Mouse (Mus musculus) hindlimb bud, embryonic 11.5 days (tissue): ENCODE data around the gene Dedd2.

Source experiments
- DNase-seq: peaks from one replicate; pipeline ENCODE4 v3.0.0-alpha.2; 2012; ENCODE audit warnings: low read depth, low spot score; ENCODE audit errors: extremely low spot score

Dedd2 gene

GRCm38 (mm10) chr7:25179606-25180161, 40.7 kb downstream of the Dedd2 start, which contains the start of gene Pou2f2:
TSS of gene Pou2f2 (minus strand) at chr7:25179726.
- no peak for DNase-seq

GRCm38 (mm10) chr7:25178787-25179605, 41.4 kb downstream of the Dedd2 start:
- no peak for DNase-seq

- no peak for DNase-seq
Measured at GRCm38 (mm10) chr7:25178317-25178716, 42.1 kb downstream of the Dedd2 start.

- DNase-seq, result no peak
Measured at GRCm38 (mm10) chr7:25174343-25174742, 46.1 kb downstream of the Dedd2 start.

- no peak for DNase-seq
Measured at GRCm38 (mm10) chr7:25172669-25173068, 47.7 kb downstream of the Dedd2 start.

GRCm38 (mm10) chr7:25170583-25170982, 49.8 kb downstream of the Dedd2 start:
- no peak for DNase-seq

GRCm38 (mm10) chr7:25166106-25166505, 54.3 kb downstream of the Dedd2 start:
- no peak for DNase-seq

- DNase-seq, result no peak
Measured at GRCm38 (mm10) chr7:25156158-25156648, 64.2 kb downstream of the Dedd2 start.

- DNase-seq, result no peak
Measured at GRCm38 (mm10) chr7:25155469-25156157, 64.8 kb downstream of the Dedd2 start.

- no peak for DNase-seq
Measured at GRCm38 (mm10) chr7:25154648-25155047, 65.8 kb downstream of the Dedd2 start.

- DNase-seq, result no peak
Measured at GRCm38 (mm10) chr7:25153841-25154240, 66.6 kb downstream of the Dedd2 start.

- no peak for DNase-seq
Measured at GRCm38 (mm10) chr7:25151916-25152556, 68.4 kb downstream of the Dedd2 start.

- DNase-seq, result no peak
Measured at GRCm38 (mm10) chr7:25151009-25151408, 69.4 kb downstream of the Dedd2 start.

GRCm38 (mm10) chr7:25150151-25150663, 70.2 kb downstream of the Dedd2 start:
- no peak for DNase-seq
